Mouse (Mus musculus): ENCODE results near the gene Gm28048.

DNA sequence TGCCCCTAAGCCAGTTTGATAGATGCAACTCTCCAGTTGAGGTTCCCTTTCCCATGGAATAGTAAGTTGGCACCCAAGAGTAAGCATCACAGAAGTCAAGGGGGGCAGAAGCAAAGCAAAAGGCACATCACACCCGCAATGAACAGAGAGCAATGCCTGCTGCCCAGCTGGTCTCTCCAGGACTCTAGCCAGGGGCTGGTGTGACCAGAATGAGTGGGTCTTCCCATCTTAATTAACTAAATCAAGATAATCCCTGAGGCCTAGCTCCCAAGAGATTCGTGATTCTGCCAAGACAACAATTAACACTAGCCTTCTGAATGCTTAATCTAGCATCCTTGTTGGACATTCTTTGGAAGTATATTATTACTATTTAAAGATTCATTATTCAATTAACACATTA is 58.3 kb downstream of the Gm28048 start:
- TF ChIP-seq CTCF (IDR thresholded peaks at IDR 0.05; ENCODE audit: low read depth, low read length) (no peak), POLR2A (IDR thresholded peaks at IDR 0.05; ENCODE audit: extremely low read depth, insufficient read depth, low read length) (no peak)
